Mouse (Mus musculus): ENCODE measurements around the gene Abca16. TPM values are rescaled to one million over a fixed set of nuclear protein-coding genes. Genes with fewer than 3 reads are reported as not detected.

Gene Abca16
- polyA plus RNA-seq, 2 experiments = not detected

GRCm38 (mm10) chr7:120567366-120567765 lies 157.9 kb downstream of the Abca16 start:
- Histone ChIP-seq H3K9me3 (ENCODE audit: control insufficient read depth, low read length) (no peaks in the 10 kb centered on the region), H3K36me3 (replicated peaks; ENCODE audit: control insufficient read depth, insufficient read depth, low read depth) (no peaks in the 10 kb centered on the region), H3K9ac (replicated peaks) (no peak overlapping the region), H3K4me1 (replicated peaks; ENCODE audit: control insufficient read depth in 2 of 2, insufficient read depth in 2 of 2, low read length in 1 of 2) (no peaks in the 10 kb centered on the region), H3K4me2 (ENCODE audit: low read depth) (no peak overlapping the region), H3K27me3 (ENCODE audit: control insufficient read depth, insufficient read depth, low read length) (no peaks in the 10 kb centered on the region), H3K4me3 (ENCODE audit: insufficient read depth in 1 of 2, low read depth in 2 of 2, low read length in 2 of 2) (no peak overlapping the region), H3K27ac (no peak overlapping the region)
- DNase-seq (ENCODE audit: low read depth in 3 of 3, low spot score in 3 of 3) = no peak
- WGBS (ENCODE audit: insufficient replicate concordance) = 53% methylated on average over 8 of the region's 8 CpGs
- no peak for ATAC-seq (ENCODE audit: insufficient read depth)
- no peak for TF ChIP-seq CTCF (IDR thresholded peaks at IDR 0.05; ENCODE audit: low read depth)
- no peak for TF ChIP-seq EP300 (IDR thresholded peaks at IDR 0.05; ENCODE audit: low read depth)

DNA sequence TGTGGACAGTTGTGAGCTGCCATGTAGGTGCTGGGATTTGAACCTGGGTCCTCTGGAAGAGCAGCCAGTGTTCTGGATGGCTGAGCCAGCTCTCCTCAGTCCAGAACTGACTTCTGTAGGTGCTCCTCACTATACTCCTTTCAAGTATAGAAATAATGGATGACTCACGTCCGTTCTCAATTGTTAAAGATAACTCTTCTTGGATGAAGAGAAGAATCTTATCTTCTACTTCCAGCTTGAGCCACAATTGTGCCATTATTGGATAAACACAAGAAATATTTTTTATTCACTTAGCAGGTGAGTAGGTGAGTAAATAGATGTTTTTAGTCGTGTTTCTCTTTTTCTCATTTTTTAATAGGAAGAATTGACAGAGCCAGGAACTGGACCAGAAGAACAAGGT lies 167.1 kb downstream of the Abca16 start:
- no peak for TF ChIP-seq EP300 (IDR thresholded peaks at IDR 0.05; ENCODE audit: low read depth)
- no peak for TF ChIP-seq CTCF (IDR thresholded peaks at IDR 0.05; ENCODE audit: low read depth)
- WGBS (ENCODE audit: insufficient replicate concordance) = 28% methylated on average over 3 of the region's 3 CpGs
- Histone ChIP-seq H3K4me3 (ENCODE audit: insufficient read depth in 1 of 2, low read depth in 2 of 2, low read length in 2 of 2) (no peak overlapping the region), H3K36me3 (replicated peaks; ENCODE audit: control insufficient read depth, insufficient read depth, low read depth) (no peaks in the 10 kb centered on the region), H3K4me2 (ENCODE audit: low read depth) (no peak overlapping the region), H3K27ac (no peak overlapping the region), H3K27me3 (ENCODE audit: control insufficient read depth, insufficient read depth, low read length) (no peaks in the 10 kb centered on the region), H3K9ac (replicated peaks) (no peak overlapping the region), H3K4me1 (replicated peaks; ENCODE audit: control insufficient read depth in 2 of 2, insufficient read depth in 2 of 2, low read length in 1 of 2) (no peaks in the 10 kb centered on the region), H3K9me3 (ENCODE audit: control insufficient read depth, low read length) (no peaks in the 10 kb centered on the region)
- ATAC-seq (ENCODE audit: insufficient read depth) (no peak), DNase-seq (ENCODE audit: low read depth in 3 of 3, low spot score in 3 of 3) (no peak)

Other genes with a start within 250 kb of the Abca16 start
- 2.4 and 3.2 TPM in 2 replicates for gene Anks4b, start 235.8 kb upstream of the Abca16 start, polyA plus RNA-seq (2012; rRNA removed)
- 0.95 and 1.3 TPM in 2 replicates for gene Anks4b, start 235.8 kb upstream of the Abca16 start, polyA plus RNA-seq (2014; fragmentation: Nextera tagmentation; extraction: Ambion mirVana)
- 0.06 and 0.08 TPM in 2 replicates for gene Crym, start 207.5 kb upstream of the Abca16 start, polyA plus RNA-seq (2012; rRNA removed)
- gene Crym, start 207.5 kb upstream of the Abca16 start, polyA plus RNA-seq (2014; fragmentation: Nextera tagmentation; extraction: Ambion mirVana) = not detected in 2 replicates
- gene Abca14, start 205.7 kb upstream of the Abca16 start, polyA plus RNA-seq (2012; rRNA removed) = 0.03 and 0.04 TPM in 2 replicates
- not detected in 2 replicates for gene Abca14, start 205.7 kb upstream of the Abca16 start, polyA plus RNA-seq (2014; fragmentation: Nextera tagmentation; extraction: Ambion mirVana)
- not detected in 2 replicates for gene Abca15, start 81.0 kb upstream of the Abca16 start, polyA plus RNA-seq (2012; rRNA removed)
- gene Abca15, start 81.0 kb upstream of the Abca16 start, polyA plus RNA-seq (2014; fragmentation: Nextera tagmentation; extraction: Ambion mirVana) = not detected in 2 replicates
- 86.8 and 95.8 TPM in 2 replicates for gene Uqcrc2, start 225.5 kb downstream of the Abca16 start, polyA plus RNA-seq (2012; rRNA removed)
- 136 and 142 TPM in 2 replicates for gene Uqcrc2, start 225.5 kb downstream of the Abca16 start, polyA plus RNA-seq (2014; fragmentation: Nextera tagmentation; extraction: Ambion mirVana)

All from liver, embryonic 14.5 days (tissue).